Mouse (Mus musculus) intestine, postnatal 0 days (tissue): ENCODE results near the gene B4galnt2. TPM values are rescaled to one million over a fixed set of nuclear protein-coding genes. Genes with fewer than 3 reads are reported as not detected.

Source experiments
- ATAC-seq: fragments of 200-750 bp; cut with Nextera tagmentation; 2 replicates; pipeline ENCODE4 v1.8.0; 2017; ENCODE audit warnings: mild to moderate bottlenecking, moderate TSS enrichment, moderate library complexity
- H3K27ac ChIP-seq: fragments of 300-500 bp; sonication (generic); 2 replicates; pipeline ENCODE4 v1.5.1; 2014; ENCODE audit warnings: mild to moderate bottlenecking, low read depth, low read length, moderate library complexity
- H3K27me3 ChIP-seq: fragments of 300-500 bp; sonication (generic); replicated peaks from 2 replicates; pipeline ENCODE4 v1.6.1; 2014; ENCODE audit warnings: low read length, mixed read lengths; ENCODE audit not compliant: control insufficient read depth, insufficient read depth
- H3K36me3 ChIP-seq: fragments of 300-500 bp; sonication (generic); 2 replicates; pipeline ENCODE4 v1.6.1; 2014; ENCODE audit warnings: mild to moderate bottlenecking, moderate library complexity; ENCODE audit not compliant: control insufficient read depth, insufficient read depth
- H3K4me1 ChIP-seq: fragments of 300-500 bp; sonication (generic); replicated peaks from 2 replicates; pipeline ENCODE4 v1.6.1; 2014; ENCODE audit warnings: antibody characterized with exemption, low read length, mixed read lengths; ENCODE audit not compliant: control insufficient read depth, insufficient read depth
- H3K4me2 ChIP-seq: fragments of 300-500 bp; sonication (generic); replicated peaks from 2 replicates; pipeline ENCODE4 v1.6.1; 2014; ENCODE audit warnings: low read depth, mild to moderate bottlenecking, moderate library complexity
- H3K4me3 ChIP-seq: fragments of 300-500 bp; sonication (generic); 2 replicates; pipeline ENCODE4 v1.5.1; 2014; ENCODE audit warnings: low read depth, low read length
- H3K9ac ChIP-seq: fragments of 300-500 bp; sonication (generic); 2 replicates; pipeline ENCODE4 v1.6.1; 2014; ENCODE audit warnings: mild to moderate bottlenecking, low read depth, low read length
- H3K9me3 ChIP-seq: fragments of 300-500 bp; sonication (generic); 2 replicates; pipeline ENCODE4 v1.6.1; 2016; ENCODE audit warnings: mixed run types; ENCODE audit not compliant: control insufficient read depth
- CTCF ChIP-seq: sonication (generic); IDR thresholded peaks from 2 replicates; pipeline ENCODE4 v1.5.1; 2016; ENCODE audit warnings: low read depth, mild to moderate bottlenecking, control low read depth, antibody characterized with exemption, moderate library complexity
- WGBS: fragments of 180-500 bp; shearing (Covaris S2); extraction: QIAGEN DNeasy Blood & Tissue Kit; methylation state at CpG from one replicate; pipeline ENCODE4 v1.1.7; 2014; 5-methylcytosine and 5-hydroxymethylcytosine counted together
- polyA plus RNA-seq: library from polyadenylated mRNA; unstranded; fragments of >200 nt; fragmentation: Nextera tagmentation; extraction: Ambion mirVana; gene quantifications from 2 replicates; pipeline ENCODE4 v1.2.1, GENCODE M21; 2015

B4galnt2 gene
- polyA plus RNA-seq, 1 experiment from 2014 or later = 21.1 TPM

- Histone ChIP-seq H3K9me3 (no peaks in the 10 kb centered on the region), H3K9ac (peak overlapping the region; percentile 56), H3K27me3 (no peaks in the 10 kb centered on the region), H3K36me3 (no peaks in the 10 kb centered on the region), H3K27ac (peak overlapping the region; percentile 90), H3K4me1 (no peaks in the 10 kb centered on the region), H3K4me3 (peak overlapping the region; percentile 64), H3K4me2 (peak overlapping the region; percentile 75)
- ATAC-seq = peak; percentile 97
- under 1% methylated on average over 58 of the region's 58 CpGs for WGBS
- no peak for TF ChIP-seq CTCF
These were observed 55.9 kb downstream of the B4galnt2 start for GRCm38 (mm10) chr11:95858528-95859467.

GRCm38 (mm10) chr11:95857716-95858527, 56.8 kb downstream of the B4galnt2 start:
- Histone ChIP-seq H3K4me2 (peak overlapping the region; percentile 75), H3K27me3 (no peaks in the 10 kb centered on the region)
- ATAC-seq = no peak

GRCm38 (mm10) chr11:95857306-95857705, 57.4 kb downstream of the B4galnt2 start:
- no peak overlapping the region for H3K4me2 ChIP-seq
- no peaks in the 10 kb centered on the region for H3K27me3 ChIP-seq
- H3K9me3 ChIP-seq = no peaks in the 10 kb centered on the region
- no peak overlapping the region for H3K27ac ChIP-seq
- H3K4me3 ChIP-seq = no peak overlapping the region
- no peaks in the 10 kb centered on the region for H3K36me3 ChIP-seq
- no peak overlapping the region for H3K9ac ChIP-seq
- no peaks in the 10 kb centered on the region for H3K4me1 ChIP-seq
- 78% methylated on average over 4 of the region's 4 CpGs for WGBS
- TF ChIP-seq CTCF = no peak
- ATAC-seq = no peak

More at GRCm38 (mm10) chr11:95857716-95858527, 56.8 kb downstream of the B4galnt2 start:
- WGBS = 21% methylated on average over 21 of the region's 21 CpGs
- Histone ChIP-seq H3K4me1 (no peaks in the 10 kb centered on the region), H3K9me3 (no peaks in the 10 kb centered on the region), H3K9ac (peak overlapping the region; percentile 56), H3K27ac (peak overlapping the region; percentile 90; the same call in 1 of the 2 replicates), H3K36me3 (no peaks in the 10 kb centered on the region), H3K4me3 (peak overlapping the region; percentile 64)
- no peak for TF ChIP-seq CTCF

GRCm38 (mm10) chr11:95853684-95854083, 61.0 kb downstream of the B4galnt2 start:
- H3K4me1 ChIP-seq = no peaks in the 10 kb centered on the region
- H3K36me3 ChIP-seq = no peaks in the 10 kb centered on the region
- H3K9ac ChIP-seq = no peak overlapping the region
- H3K27ac ChIP-seq = no peak overlapping the region
- TF ChIP-seq CTCF = peak; percentile 90
- no peaks in the 10 kb centered on the region for H3K9me3 ChIP-seq
- no peak for ATAC-seq
- whole genome bisulfite sequencing = 42% methylated on average over 5 of the region's 5 CpGs
- no peak overlapping the region for H3K4me3 ChIP-seq
- no peaks in the 10 kb centered on the region for H3K27me3 ChIP-seq
- H3K4me2 ChIP-seq = no peak overlapping the region

GRCm38 (mm10) chr11:95850898-95851297, 63.8 kb downstream of the B4galnt2 start:
- Histone ChIP-seq H3K4me1 (no peaks in the 10 kb centered on the region), H3K4me3 (no peak overlapping the region), H3K9ac (no peak overlapping the region), H3K27ac (no peak overlapping the region), H3K9me3 (no peaks in the 10 kb centered on the region), H3K4me2 (no peak overlapping the region), H3K27me3 (no peaks in the 10 kb centered on the region), H3K36me3 (no peaks in the 10 kb centered on the region)
- no peak for TF ChIP-seq CTCF
- 69% methylated on average over 2 of the region's 2 CpGs for WGBS
- no peak for ATAC-seq

GRCm38 (mm10) chr11:95844935-95845334, 69.8 kb downstream of the B4galnt2 start:
- H3K27ac ChIP-seq = no peak overlapping the region
- H3K9ac ChIP-seq = no peak overlapping the region
- H3K27me3 ChIP-seq = no peaks in the 10 kb centered on the region
- no peaks in the 10 kb centered on the region for H3K36me3 ChIP-seq
- no peak overlapping the region for H3K4me2 ChIP-seq
- no peaks in the 10 kb centered on the region for H3K4me1 ChIP-seq
- no peak for ATAC-seq
- no peak overlapping the region for H3K4me3 ChIP-seq
- no peak for TF ChIP-seq CTCF
- WGBS = 61% methylated on average over 4 of the region's 4 CpGs
- H3K9me3 ChIP-seq = no peaks in the 10 kb centered on the region
